ENCODE assay signal across 10 mouse cellular contexts in genomic region chr9:118694420-118694825, GRCm38 (mm10).
DNase-seq lines count a peak whose midpoint lies in the region; ATAC-seq and TF ChIP-seq lines count a peak whose summit lies in the region.
"Had no signal": no experiment of that assay in that cellular context is flagged by ENCODE, and none has a peak within 500 bp of the region (broad histone marks: within the 10 kb centered on the region; RNA-seq: fewer than 3 reads in every experiment).

No protein-coding gene starts in this region.

- H3K4me3 ChIP-seq in intestine, embryonic 15.5 days (replicated peaks), result no peak overlapping the region
- H3K4me3 ChIP-seq in intestine, postnatal 0 days (ENCODE audit: low read depth, low read length), result no peak overlapping the region
- H3K4me3 ChIP-seq in embryonic facial prominence, embryonic 15.5 days (replicated peaks), result no peak overlapping the region
- peak overlapping the region; percentile 15; the same call in 1 of the 2 replicates for H3K4me3 ChIP-seq in limb, embryonic 10.5 days
- H3K4me3 ChIP-seq: erythroblast, embryonic 14.5 days had no signal

- no peak overlapping the region for H3K9ac ChIP-seq in intestine, embryonic 15.5 days
- H3K9ac ChIP-seq in intestine, postnatal 0 days (ENCODE audit: low read depth, low read length), result no peak overlapping the region
- H3K9ac ChIP-seq in embryonic facial prominence, embryonic 15.5 days, result no peak overlapping the region

- DNase-seq in embryo, embryonic 11 days, result peak; percentile 73
- DNase-seq in limb, embryonic 10.5 days (ENCODE audit: low spot score), result peak; percentile 76
- DNase-seq in layer of hippocampus, postnatal 14 days (ENCODE audit: low spot score in 2 of 2), result no peak
- DNase-seq in cerebellum, adult 11-12 months, result no peak

- H3K27ac ChIP-seq in intestine, embryonic 15.5 days, result no peak overlapping the region
- no peak overlapping the region for H3K27ac ChIP-seq in intestine, postnatal 0 days (ENCODE audit: low read depth, low read length)
- peak overlapping the region; percentile 80 for H3K27ac ChIP-seq in embryonic facial prominence, embryonic 15.5 days (replicated peaks)
- H3K27ac ChIP-seq in limb, embryonic 10.5 days, result peak overlapping the region; percentile 85

- peaks cover 6% of the 10 kb centered on the region; the same call in 1 of the 2 replicates for H3K4me1 ChIP-seq in intestine, embryonic 15.5 days (replicated peaks)
- no peaks in the 10 kb centered on the region for H3K4me1 ChIP-seq in intestine, postnatal 0 days (replicated peaks; ENCODE audit: control insufficient read depth, insufficient read depth, low read length)
- H3K4me1 ChIP-seq in embryonic facial prominence, embryonic 15.5 days, result peaks cover 57% of the 10 kb centered on the region
- peaks cover 49% of the 10 kb centered on the region for H3K4me1 ChIP-seq in limb, embryonic 10.5 days

- H3K27me3 ChIP-seq in intestine, embryonic 15.5 days (replicated peaks), result no peaks in the 10 kb centered on the region
- H3K27me3 ChIP-seq in intestine, postnatal 0 days (replicated peaks; ENCODE audit: control insufficient read depth, insufficient read depth, low read length), result no peaks in the 10 kb centered on the region
- H3K27me3 ChIP-seq in embryonic facial prominence, embryonic 15.5 days, result no peaks in the 10 kb centered on the region
- H3K27me3 ChIP-seq in limb, embryonic 10.5 days (ENCODE audit: low read depth, poor library complexity, severe bottlenecking), result no peaks in the 10 kb centered on the region

- no peaks in the 10 kb centered on the region for H3K36me3 ChIP-seq in intestine, embryonic 15.5 days
- no peaks in the 10 kb centered on the region for H3K36me3 ChIP-seq in intestine, postnatal 0 days (ENCODE audit: control insufficient read depth, insufficient read depth)
- peaks cover 15% of the 10 kb centered on the region for H3K36me3 ChIP-seq in embryonic facial prominence, embryonic 15.5 days
- peaks cover 39% of the 10 kb centered on the region for H3K36me3 ChIP-seq in limb, embryonic 10.5 days

- ATAC-seq in intestine, embryonic 15.5 days, result peak; percentile 47; the same call in 1 of the 2 replicates
- no peak for ATAC-seq in intestine, postnatal 0 days
- ATAC-seq in embryonic facial prominence, embryonic 15.5 days (ENCODE audit: insufficient number of reproducible peaks, low FRiP score, low TSS enrichment, low read depth), result peak; percentile 96
- no peak for ATAC-seq in inflammation-experienced regulatory T-cells, adult 6 months
- ATAC-seq: activated CD4-positive, CD25-positive, alpha-beta regulatory T cell, adult 4 months had no signal

- H3K4me2 ChIP-seq in intestine, embryonic 15.5 days (replicated peaks), result no peak overlapping the region
- no peak overlapping the region for H3K4me2 ChIP-seq in intestine, postnatal 0 days (replicated peaks; ENCODE audit: low read depth)
- peak overlapping the region; percentile 24 for H3K4me2 ChIP-seq in embryonic facial prominence, embryonic 15.5 days (replicated peaks)

- H3K9me3 ChIP-seq in intestine, embryonic 15.5 days, result no peaks in the 10 kb centered on the region
- no peaks in the 10 kb centered on the region for H3K9me3 ChIP-seq in intestine, postnatal 0 days (ENCODE audit: control insufficient read depth)
- H3K9me3 ChIP-seq in embryonic facial prominence, embryonic 15.5 days (replicated peaks), result no peaks in the 10 kb centered on the region
- no peaks in the 10 kb centered on the region for H3K9me3 ChIP-seq in limb, embryonic 10.5 days (replicated peaks)

- WGBS in intestine, embryonic 15.5 days, result 45% methylated on average over 8 of the region's 8 CpGs
- 54% methylated on average over 8 of the region's 8 CpGs for WGBS in intestine, postnatal 0 days
- 20% methylated on average over 8 of the region's 8 CpGs for WGBS in embryonic facial prominence, embryonic 15.5 days
- WGBS in limb, embryonic 10.5 days, result 29% methylated on average over 8 of the region's 8 CpGs

- TF ChIP-seq CTCF in intestine, postnatal 0 days (IDR thresholded peaks at IDR 0.05; ENCODE audit: low read depth), result no peak

Comparison
In these comparisons a context has a peak if more than half of its experiments do, and no peak if none do; other contexts are left out.
1. ATAC-seq: peak in intestine, embryonic 15.5 days (single experiment) and embryonic facial prominence, embryonic 15.5 days (single experiment); none in intestine, postnatal 0 days (single experiment) and inflammation-experienced regulatory T-cells, adult 6 months (single experiment).
2. H3K27ac ChIP-seq: peak in embryonic facial prominence, embryonic 15.5 days (single experiment) and limb, embryonic 10.5 days (single experiment); none in intestine, embryonic 15.5 days (single experiment) and intestine, postnatal 0 days (single experiment).
3. DNase-seq: peak in embryo, embryonic 11 days (single experiment) and limb, embryonic 10.5 days (single experiment); none in layer of hippocampus, postnatal 14 days (0 of 2) and cerebellum, adult 11-12 months (single experiment).